Mouse (Mus musculus): ENCODE data around the gene Filip1. TPM values are rescaled to one million over a fixed set of nuclear protein-coding genes. Genes with fewer than 3 reads are reported as not detected.
A peak's percentile ranks its signal among the peaks of the same experiment; 100 is the strongest.

The Filip1 gene
- total RNA-seq, 2 experiments from 2014 or later, result 121 to 141 TPM

DNA sequence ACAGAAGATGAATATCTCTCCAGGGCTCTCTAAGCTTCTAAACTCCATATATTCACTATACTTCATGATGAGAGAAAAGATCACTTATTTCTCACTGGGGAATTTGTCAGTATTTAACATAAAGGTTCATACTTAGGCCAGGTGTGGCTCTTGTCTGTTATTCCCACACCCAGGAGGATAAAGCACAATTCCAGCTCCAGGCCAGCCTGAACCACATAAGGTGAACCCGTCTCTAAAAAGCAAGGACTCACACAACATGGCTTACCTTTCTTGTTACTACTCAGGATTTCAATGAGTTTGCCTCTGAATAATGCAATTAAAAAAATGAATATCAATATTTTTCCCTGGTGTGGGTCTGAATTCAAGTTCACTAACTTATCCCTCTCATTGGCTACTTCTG lies 23.6 kb downstream of the Filip1 start:
- DNase-seq, result no peak
- intact Hi-C loops (cut with DNase I), result no loop called here

DNA sequence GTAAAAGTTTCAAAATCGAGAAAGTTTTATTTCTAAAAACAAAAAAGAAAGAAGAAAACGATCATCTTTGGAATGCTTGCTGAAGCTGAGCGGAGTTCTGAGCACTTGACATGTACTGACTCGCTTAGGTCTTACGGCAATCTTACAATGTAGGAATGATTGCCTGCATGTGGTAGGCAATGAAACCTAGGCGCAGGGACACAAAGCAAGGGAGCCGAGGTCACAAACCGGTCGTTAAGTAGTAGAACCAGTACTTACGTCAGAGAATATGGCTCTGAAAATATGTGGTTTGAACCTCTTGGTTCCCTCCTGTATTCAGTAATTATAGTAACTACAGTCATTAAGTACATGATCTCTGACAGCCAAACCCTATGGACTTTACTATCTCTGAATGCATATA lies 29.4 kb downstream of the Filip1 start:
- DNase-seq, result no peak
- intact Hi-C loops (cut with DNase I), result no loop called here

DNA sequence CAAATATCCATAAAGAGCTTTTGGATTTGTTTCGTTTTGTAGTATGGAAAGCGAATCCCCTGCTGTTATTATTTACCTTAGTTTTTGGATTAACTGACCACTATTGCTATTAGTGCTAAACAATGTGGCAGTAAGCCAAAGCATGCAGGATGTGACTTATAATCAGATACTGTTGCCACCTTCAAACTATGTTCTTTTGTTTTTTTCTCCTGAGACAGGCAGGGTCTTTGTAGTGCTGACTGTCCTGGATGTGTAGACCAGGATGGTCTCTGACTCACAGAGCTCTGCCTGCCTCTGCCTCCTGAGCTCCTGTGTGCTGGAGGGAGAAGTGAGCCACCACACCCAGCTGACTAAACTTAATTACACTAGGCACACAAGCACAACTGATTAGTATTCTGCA lies 33.4 kb downstream of the Filip1 start:
- DNase-seq, result no peak
- intact Hi-C loops (cut with DNase I), result no loop called here

DNA sequence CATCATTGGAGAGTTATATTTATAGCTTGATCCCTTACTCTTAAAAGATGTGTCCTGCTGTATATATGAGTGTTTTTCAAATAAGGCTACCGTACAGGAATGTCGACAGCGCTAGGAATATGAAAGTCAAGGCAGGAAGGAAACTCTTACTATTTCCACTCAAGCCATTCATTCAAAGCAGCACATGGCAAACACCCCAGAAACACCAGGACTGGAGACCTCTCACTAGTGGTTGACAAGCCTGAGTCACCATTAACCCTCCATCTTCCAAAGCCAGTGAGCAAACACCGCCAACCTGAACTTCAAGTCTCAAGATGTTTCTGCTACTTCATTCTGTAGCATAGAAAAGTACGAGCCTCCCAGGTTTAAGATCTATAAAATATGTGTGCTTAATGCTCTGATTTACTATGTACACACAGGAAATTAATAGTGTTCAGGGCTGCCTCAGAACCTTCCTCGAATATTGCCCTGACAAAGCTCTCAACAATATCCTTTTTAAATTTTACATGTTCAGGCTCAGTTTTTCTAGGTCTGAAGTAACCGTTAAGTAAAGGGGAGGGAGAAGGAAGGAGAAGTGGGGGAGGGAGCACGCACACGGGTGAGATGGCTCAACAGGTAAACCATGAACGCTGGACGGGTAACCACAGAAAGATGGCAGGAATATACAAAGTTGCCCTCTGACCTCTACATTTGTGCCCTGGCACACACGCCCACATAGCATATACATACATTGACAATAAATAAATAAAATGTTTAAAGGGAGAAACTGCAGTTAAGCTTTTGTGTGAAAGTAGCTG lies 34.2 kb downstream of the Filip1 start:
- intact Hi-C loops (cut with DNase I), result no loop called here
- no peak for DNase-seq

DNA sequence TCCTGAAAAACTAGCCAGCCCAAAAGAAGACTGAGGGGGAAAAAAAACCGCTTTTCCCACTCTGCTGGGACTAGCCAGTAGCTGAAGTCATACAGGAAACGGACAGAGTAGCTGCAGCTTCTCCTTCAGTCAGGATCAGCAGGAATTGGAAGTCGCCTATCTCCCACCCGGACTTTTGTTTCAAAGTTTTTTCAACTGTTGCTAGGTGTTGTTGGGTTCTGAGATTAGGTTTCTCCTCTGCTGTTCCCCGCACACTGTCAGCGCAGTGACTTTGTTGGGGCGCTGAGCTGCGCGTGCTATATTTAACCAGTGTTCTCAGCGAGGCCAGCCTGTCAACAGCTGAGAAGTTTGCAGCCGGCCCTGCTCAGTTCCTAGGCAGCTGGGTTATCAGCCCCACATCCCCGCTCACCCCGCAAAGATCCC lies 35.1 kb downstream of the Filip1 start:
- intact Hi-C loops (cut with DNase I), result loop anchor here (1.0 to 2.0 kb wide), 4 partner anchors 15 to 171 kb away; no protein-coding TSS in a partner anchor

DNA sequence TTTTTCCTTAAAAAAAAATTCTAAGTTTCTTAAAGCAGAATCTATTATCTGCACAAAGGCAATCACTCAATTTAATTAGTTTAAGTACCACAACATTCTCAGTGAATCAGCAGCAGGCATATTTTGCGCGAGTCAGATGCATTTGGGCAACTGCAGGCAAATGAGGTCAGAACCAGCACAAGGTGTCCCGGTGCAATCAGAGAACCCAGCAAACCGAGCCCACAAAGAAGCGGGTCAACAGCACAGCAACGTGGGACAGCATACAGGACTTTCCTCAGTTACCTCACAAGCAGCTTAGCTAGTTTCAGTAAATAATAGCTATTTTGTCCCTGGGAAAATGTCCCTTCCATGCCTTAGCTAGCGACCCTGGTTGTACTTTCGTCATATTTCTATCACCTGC lies 35.9 kb downstream of the Filip1 start:
- DNase-seq, result no peak
- intact Hi-C loops (cut with DNase I), result loop anchor here (1.0 to 2.0 kb wide), 4 partner anchors 14 to 170 kb away; no protein-coding TSS in a partner anchor

More for the DNA sequence above, 35.1 kb downstream of the Filip1 start:
- peak; percentile 74 to 84 for DNase-seq

DNA sequence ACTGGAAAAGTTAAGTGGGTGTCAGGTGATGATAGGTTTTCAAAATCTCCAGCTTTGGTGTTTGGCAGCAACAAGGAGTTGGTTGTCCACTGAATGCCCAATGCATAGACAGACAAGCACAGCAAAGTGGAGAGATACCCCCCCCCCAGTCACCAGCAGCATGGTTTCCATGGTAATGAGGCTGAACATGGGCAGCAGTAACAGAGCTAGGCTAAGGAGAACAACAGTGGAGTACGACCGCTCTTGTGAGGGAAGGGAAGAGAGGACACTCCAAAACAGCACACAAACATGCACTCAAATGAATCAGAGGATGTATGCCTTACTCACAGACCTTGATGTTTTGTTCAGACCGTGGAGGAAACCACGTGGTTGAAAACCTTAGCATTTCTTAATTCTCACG lies 37.5 kb downstream of the Filip1 start:
- intact Hi-C loops (cut with DNase I), result no loop called here
- no peak for DNase-seq

DNA sequence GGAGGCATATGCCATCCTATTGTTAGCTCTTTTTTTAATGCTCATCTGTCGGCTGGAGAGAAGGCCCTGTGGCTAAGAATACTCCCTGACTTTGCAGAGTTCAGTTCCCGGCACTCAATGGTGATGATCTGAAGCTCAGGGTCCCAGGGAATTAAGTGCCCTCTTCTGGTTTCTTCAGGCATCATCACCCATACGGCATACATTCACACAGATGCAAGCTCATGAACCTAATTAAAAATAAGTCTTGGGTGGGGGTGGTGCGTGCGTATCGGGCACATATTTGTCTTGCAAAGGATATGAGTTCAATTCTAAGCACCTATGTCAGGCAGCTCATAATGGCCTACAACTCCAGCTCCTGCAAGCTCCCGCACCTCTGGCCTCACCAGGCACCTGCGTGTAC lies 39.1 kb downstream of the Filip1 start:
- intact Hi-C loops (cut with DNase I), result no loop called here

DNA sequence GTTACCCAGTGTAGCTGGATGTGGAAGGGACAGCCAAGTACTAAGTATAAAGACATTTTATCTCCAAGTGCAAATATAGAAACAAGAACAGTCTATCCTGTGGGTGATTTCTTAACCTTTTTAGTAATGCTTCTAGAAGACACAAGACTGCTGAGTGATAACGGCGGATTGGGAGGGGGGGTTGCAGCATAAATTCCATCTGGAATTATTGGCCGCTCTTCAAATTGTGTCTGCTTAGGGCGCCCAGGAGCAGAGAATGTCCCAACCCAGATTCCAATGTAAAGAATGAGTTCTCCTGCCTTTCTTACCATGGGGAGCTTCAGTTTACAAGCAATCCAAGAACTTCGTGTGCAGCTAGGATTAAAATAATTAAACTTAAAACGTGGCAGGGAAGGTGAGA lies 39.9 kb downstream of the Filip1 start:
- intact Hi-C loops (cut with DNase I), result no loop called here
- DNase-seq, result no peak

More for the DNA sequence above, 39.1 kb downstream of the Filip1 start:
- DNase-seq, result no peak

DNA sequence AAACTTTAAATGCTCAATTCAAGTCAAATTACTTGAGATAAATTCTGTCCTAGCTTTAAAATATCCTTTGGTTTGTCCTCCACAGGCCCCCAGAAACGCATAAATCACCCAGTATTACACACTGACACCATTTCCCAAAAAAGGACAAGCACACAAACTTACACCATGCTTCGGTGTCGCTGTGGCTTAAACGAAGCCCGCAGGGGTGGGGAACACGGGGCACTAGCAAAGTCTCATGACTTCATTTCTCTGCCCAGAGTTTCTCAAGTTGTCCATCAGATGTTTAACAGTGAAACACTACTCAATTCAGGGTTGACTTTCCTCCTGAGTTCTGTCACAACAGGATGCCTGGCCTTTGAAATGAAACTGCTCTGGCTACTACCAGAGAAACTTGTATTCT lies 41.0 kb downstream of the Filip1 start:
- intact Hi-C loops (cut with DNase I), result no loop called here
- no peak for DNase-seq

DNA sequence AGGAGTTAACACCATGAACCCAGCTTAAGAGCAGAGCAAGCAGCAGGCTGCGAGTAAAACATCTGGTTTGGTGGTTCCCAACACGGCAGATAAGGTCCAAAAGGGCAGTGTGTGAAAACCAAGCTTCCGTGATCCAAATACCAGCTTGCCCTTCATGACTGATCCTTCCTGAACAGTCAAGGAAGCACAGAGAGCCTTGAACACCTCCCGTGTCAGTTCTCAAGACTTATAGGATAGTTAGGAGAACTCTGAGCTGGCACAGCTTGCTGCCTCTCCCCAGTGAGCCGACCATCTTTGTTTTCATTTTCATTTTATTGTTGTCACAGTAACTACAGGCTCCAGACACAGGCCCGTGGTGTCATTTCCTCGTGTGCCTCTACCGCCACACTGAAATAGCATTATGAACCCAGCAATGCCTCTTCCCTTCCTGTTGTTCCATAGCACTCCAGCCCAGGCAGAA lies 42.0 kb downstream of the Filip1 start:
- peak in 1 of 2 experiments; percentile 63 for DNase-seq
- intact Hi-C loops (cut with DNase I), result no loop called here

DNA sequence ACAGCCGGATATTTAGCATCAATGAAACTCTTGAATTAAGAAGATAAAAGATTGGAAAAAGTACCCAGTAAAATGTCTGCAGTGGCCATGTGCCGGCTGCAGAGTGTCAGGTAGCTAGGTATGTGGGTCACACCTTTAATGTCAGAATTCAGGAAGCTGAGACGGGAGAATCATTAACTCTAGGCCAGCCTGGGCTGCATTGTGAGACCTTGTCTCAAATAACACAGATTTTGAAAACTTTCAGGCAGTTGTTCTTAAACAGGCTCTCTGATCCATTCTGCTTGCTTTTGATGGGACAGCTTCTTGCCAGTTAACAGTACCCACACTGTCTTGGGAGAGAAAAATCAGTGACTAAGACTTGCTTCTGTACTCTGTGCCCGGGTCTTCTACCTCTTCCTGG lies 43.1 kb downstream of the Filip1 start:
- DNase-seq, result no peak
- intact Hi-C loops (cut with DNase I), result loop anchor here (2.0 kb wide), 1 partner anchor 39 kb away; no protein-coding TSS in a partner anchor

DNA sequence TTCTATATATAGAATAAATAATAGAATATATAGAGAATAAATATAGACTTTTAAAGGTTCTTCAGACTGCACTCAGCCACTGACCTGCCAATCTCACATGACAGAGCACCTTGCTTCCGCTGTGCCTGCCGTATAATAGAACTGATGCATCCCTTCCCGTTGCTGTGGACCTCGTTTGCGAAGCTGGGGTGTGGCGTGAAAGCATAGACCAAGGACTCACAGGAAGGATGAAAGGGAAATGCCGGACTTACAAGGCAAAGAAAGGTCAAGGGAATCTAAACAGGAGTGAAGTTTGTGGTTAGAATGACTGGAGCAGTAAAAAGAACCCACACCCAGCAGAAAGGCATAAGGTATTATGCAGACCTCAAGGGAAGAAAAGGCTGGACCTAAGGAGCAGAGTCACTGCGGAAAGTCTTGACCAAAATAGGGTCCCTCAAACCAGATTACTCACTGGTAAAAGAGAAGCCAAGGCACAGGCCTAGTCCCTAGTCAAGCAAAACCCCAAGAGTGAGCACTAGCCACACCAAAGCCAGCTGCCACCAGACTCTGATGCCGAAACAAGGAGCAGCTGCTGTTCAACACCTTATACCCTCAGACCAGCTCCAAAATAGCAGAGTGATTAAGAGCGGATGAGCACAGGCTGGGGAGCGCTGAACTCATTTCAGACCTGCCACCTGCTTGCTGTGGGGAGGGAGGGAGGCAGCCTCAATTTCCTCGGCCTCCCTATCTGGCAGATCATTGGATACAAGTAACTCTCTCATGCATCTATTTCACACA lies 45.8 kb downstream of the Filip1 start:
- DNase-seq, result no peak
- intact Hi-C loops (cut with DNase I), result no loop called here

DNA sequence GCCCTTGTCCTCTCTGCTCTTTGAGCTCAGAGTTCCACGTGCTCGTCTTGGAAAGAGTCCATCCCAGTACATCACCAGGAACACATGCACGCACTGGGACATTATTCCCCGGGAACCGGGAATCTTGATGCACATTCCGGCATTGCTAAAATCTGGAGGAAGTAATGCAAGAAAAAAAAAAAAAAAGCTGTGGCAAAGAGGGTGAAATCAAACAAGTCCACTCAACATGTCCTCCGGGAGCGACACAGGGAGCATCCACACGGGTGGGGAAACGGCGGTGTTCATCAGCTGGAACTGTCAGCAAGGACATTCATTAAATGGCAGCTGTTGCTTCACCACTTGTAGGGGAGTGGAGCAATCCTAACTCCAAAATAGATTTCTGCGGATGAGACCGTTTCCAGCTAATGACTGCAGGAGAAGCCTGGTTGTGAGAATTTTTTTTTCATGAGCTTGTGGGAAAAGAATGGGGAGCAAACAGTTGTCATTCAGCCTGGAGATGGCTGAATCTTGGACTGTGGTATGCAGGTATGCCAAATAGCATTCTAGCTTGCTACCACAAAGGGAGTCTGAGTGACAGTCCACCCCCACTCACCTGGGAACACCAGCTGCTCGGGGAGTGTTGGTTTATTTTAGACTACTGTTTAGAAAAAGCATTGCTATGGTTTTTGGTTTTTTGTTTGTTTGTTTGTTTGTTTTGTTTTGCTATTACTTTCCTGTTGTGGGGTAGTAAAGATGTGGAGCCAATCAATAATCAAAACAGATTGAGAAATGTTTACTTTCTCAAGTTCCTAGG lies 46.9 kb downstream of the Filip1 start:
- peak; percentile 56 to 70 for DNase-seq
- intact Hi-C loops (cut with DNase I), result no loop called here

DNA sequence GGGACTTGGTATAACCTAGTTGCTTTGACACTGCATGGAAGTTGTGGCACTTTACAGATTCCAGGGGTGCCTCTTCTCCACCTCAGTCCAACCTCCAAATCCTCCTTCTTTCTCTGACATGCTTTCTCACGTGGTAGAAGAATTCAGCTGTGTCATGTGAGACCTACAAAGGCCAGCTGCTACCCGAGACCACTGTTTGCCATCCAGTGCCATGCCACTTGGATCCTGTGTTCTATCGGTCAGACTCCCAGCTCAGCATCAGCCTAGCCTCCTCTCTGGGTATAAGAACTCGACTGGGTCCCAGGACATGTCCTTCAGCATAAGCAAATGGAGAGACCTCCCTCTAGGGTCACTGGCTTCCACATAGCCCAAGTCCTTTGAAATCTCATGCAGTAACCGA lies 47.6 kb downstream of the Filip1 start:
- intact Hi-C loops (cut with DNase I), result no loop called here
- no peak for DNase-seq

DNA sequence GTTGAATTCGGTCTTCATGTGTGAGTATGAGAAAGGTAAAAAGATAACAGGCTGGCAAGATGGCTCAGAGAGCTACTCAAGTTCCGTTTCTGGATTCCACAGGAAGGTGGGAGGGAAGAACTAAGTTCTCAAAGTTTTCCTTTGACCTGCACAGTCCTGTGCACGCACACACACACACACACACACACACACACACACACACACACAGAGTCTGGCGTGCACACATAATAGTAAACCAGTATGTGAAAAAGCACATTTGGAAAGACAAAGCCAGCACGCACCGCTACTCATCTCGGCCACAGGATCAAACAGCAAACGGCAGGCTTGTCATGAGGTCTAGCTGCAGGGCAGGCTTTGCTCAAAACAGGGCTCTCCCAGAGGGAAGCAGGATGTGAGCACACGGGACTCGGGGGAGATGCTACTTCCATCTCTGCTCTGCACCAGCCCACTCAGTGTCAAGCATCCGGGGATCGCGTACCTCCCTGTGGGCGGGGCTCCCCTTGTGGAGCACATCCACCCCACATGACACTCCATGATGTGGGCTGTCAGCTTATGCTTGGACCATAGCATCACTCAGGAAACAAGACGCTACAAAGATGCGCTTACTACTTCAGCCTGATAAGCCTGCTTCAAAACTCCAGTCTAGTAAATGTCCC lies 50.9 kb downstream of the Filip1 start:
- intact Hi-C loops (cut with DNase I), result loop anchor here (2.0 kb wide), 1 partner anchor 15 kb away; no protein-coding TSS in a partner anchor
- peak; percentile 68 to 69 for DNase-seq

DNA sequence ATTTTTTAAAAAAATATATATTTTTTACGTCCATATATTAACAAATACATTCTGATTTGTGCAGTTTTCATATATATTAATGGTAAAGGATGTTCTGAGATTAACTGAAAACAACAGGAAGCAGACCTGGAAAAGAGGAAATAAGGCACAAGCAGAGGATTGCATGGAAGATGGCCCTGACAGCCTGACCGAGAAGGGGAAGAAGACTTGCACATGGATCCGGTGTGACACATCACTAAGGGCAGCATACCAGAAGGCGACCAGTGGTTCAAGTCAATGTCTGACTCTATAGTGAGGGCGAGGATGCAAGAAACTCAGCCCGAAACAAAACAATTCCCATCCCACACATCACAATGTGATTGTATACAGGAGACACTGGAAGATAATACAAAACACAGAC lies 52.2 kb downstream of the Filip1 start:
- intact Hi-C loops (cut with DNase I), result no loop called here

DNA sequence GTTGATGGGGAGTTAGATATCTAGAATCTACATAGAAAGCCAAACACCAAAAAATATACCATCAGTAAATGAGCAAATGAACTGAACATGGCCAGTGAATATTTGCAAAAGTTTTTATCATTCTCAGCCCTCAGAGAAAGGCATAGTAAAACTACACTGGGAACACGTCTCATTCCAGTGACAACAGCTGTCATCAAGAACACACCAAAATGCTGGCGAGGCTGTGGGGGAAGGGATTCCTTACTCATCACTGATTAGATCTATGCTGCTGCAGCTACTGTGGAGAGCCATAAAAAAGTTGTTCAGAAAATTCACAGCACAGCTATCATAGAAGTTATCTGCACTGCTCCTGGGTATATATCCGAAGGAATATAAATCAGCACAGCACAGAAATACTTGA lies 54.3 kb downstream of the Filip1 start:
- intact Hi-C loops (cut with DNase I), result no loop called here
- no peak for DNase-seq

More for the DNA sequence above, 52.2 kb downstream of the Filip1 start:
- DNase-seq, result no peak

DNA sequence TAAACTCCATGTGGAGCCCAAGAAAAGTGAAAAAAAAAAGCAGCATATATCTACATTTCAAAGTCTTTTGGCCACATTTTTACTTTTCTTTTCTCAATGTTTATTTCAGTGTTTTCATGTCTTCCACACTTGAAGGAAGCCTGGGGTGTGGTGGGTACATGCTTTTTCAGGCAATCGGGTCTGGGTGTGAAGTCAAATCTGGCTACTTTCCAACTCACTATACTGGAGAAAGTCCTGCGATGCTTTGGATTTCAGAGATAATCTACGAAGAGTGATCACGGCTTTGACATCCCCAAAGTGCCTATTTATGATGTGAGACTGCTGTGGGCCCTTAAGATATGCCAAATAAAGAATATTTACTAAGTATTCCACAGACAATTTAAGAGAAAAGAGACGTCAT lies 57.7 kb downstream of the Filip1 start:
- intact Hi-C loops (cut with DNase I), result no loop called here

DNA sequence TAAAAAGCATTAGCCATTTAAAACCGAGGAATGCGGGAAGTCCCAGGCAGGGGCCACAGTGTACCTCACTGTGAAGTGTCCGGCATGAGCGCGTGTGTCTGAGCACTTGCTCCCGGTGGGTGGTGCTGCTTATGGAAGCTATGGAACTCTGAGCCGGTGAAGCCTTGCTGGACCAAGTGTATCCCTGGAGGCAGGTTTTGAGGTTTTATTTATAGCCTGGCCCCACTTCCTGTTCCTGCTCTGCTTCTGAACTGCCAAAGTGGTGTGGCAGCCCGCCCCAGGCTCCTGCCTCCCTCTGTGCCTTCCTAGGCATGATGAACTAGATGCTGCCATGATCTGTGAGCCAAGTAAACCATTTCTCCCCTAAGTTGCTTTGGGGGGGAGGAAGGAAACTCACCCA lies 60.7 kb downstream of the Filip1 start:
- peak in 1 of 2 experiments; percentile 56 for DNase-seq
- intact Hi-C loops (cut with DNase I), result no loop called here

More for the DNA sequence above, 57.7 kb downstream of the Filip1 start:
- DNase-seq, result no peak

All from heart, postnatal 36 days (tissue).